ENCODE assay signal across 23 mouse cellular contexts in the genomic region with DNA sequence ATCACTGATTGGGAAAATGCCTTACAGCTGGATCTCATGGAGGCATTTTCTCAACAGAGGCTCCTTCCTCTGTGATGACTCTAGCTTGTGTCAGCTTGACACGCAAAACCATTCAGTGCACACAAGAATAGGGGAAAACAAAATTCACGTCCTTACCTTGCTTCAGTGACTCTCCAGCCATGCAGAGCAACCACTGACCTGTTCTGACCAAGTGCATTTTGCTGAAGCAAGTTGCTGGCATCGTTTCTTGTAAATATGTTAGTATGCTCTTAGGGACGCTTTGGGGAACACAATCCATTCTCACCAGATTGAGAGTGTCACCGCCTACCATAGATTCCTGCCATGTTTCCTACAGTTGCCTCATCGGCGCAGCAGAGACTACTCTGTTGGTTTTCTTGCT. TPM values are rescaled to one million over a fixed set of nuclear protein-coding genes. Genes with fewer than 3 reads are reported as not detected.
DNase-seq lines count a peak whose midpoint lies in the region; ATAC-seq and TF ChIP-seq lines count a peak whose summit lies in the region.
"Had no signal": no experiment of that assay in that cellular context is flagged by ENCODE, and none has a peak within 500 bp of the region (broad histone marks: within the 10 kb centered on the region; RNA-seq: fewer than 3 reads in every experiment).

No protein-coding gene starts in this region.

- no peak overlapping the region for H3K4me2 ChIP-seq in hindbrain, embryonic 12.5 days (replicated peaks)
- no peak overlapping the region for H3K4me2 ChIP-seq in hindbrain, embryonic 16.5 days (ENCODE audit: low read length)
- no peak overlapping the region for H3K4me2 ChIP-seq in kidney, embryonic 16.5 days (replicated peaks; ENCODE audit: low read depth, low read length)
- H3K4me2 ChIP-seq in kidney, embryonic 15.5 days: no peak overlapping the region
- H3K4me2 ChIP-seq in stomach, embryonic 16.5 days (ENCODE audit: low read depth, low read length): no peak overlapping the region
- H3K4me2 ChIP-seq in stomach, postnatal 0 days (replicated peaks; ENCODE audit: low read depth): no peak overlapping the region
- H3K4me2 ChIP-seq in limb, embryonic 12.5 days: no peak overlapping the region
- H3K4me2 ChIP-seq: embryonic facial prominence, embryonic 15.5 days; forebrain, embryonic 15.5 days; heart, embryonic 13.5 days; limb, embryonic 13.5 days; liver, embryonic 12.5 days had no signal

- H3K27ac ChIP-seq in hindbrain, embryonic 12.5 days: 0 out of 2 replicates have a peak overlapping the region, but pooled peaks have one; percentile 40
- H3K27ac ChIP-seq in hindbrain, embryonic 16.5 days (ENCODE audit: low read depth, low read length): no peak overlapping the region
- H3K27ac ChIP-seq in kidney, embryonic 16.5 days (ENCODE audit: low read length): peak overlapping the region; percentile 26; the same call in 1 of the 2 replicates
- no peak overlapping the region for H3K27ac ChIP-seq in kidney, embryonic 15.5 days
- 0 out of 2 replicates have a peak overlapping the region, but pooled peaks have one; percentile 8 for H3K27ac ChIP-seq in stomach, embryonic 16.5 days (ENCODE audit: low read length)
- H3K27ac ChIP-seq in stomach, postnatal 0 days (replicated peaks): no peak overlapping the region
- peak overlapping the region; percentile 62 for H3K27ac ChIP-seq in limb, embryonic 12.5 days
- H3K27ac ChIP-seq: forebrain, embryonic 15.5 days; heart, embryonic 13.5 days; liver, embryonic 12.5 days had no signal

- H3K36me3 ChIP-seq in hindbrain, embryonic 12.5 days: peaks cover 61% of the 10 kb centered on the region
- no peaks in the 10 kb centered on the region for H3K36me3 ChIP-seq in hindbrain, embryonic 16.5 days (ENCODE audit: control insufficient read depth, insufficient read depth, low read length)
- peaks cover 81% of the 10 kb centered on the region for H3K36me3 ChIP-seq in kidney, embryonic 16.5 days (ENCODE audit: insufficient read depth, low read length)
- peaks cover 95% of the 10 kb centered on the region for H3K36me3 ChIP-seq in kidney, embryonic 15.5 days
- H3K36me3 ChIP-seq in stomach, embryonic 16.5 days (ENCODE audit: control insufficient read depth, insufficient read depth, low read length): peaks cover 37% of the 10 kb centered on the region
- H3K36me3 ChIP-seq in stomach, postnatal 0 days (ENCODE audit: control insufficient read depth, insufficient read depth, low read length): peaks cover 41% of the 10 kb centered on the region
- peaks cover 95% of the 10 kb centered on the region for H3K36me3 ChIP-seq in limb, embryonic 12.5 days

- TF ChIP-seq CTCF in stomach, postnatal 0 days (IDR thresholded peaks at IDR 0.05; ENCODE audit: low read depth): no peak

- no peak for DNase-seq in stomach, postnatal 0 days (ENCODE audit: low spot score)
- DNase-seq in heart, postnatal 25 days (ENCODE audit: low spot score): no peak
- DNase-seq: adrenal gland, postnatal 10 days; cerebellum, adult 18-20 months; cerebellum, postnatal 14 days; gastrocnemius, postnatal 25 days; heart, adult 18-20 months; heart, postnatal 36 days; layer of hippocampus, postnatal 36 days; lung, adult 18-20 months had no signal

- peaks cover 4% of the 10 kb centered on the region; the same call in 1 of the 2 replicates for H3K4me1 ChIP-seq in hindbrain, embryonic 12.5 days
- peaks cover 3% of the 10 kb centered on the region; the same call in 1 of the 2 replicates for H3K4me1 ChIP-seq in hindbrain, embryonic 16.5 days (ENCODE audit: control insufficient read depth, insufficient read depth, low read depth, low read length)
- H3K4me1 ChIP-seq in kidney, embryonic 16.5 days (ENCODE audit: insufficient read depth, low read length): peaks cover 25% of the 10 kb centered on the region; the same call in 1 of the 2 replicates
- H3K4me1 ChIP-seq in kidney, embryonic 15.5 days: peaks cover 48% of the 10 kb centered on the region
- no peaks in the 10 kb centered on the region for H3K4me1 ChIP-seq in stomach, embryonic 16.5 days (ENCODE audit: control insufficient read depth, insufficient read depth, low read length)
- no peaks in the 10 kb centered on the region for H3K4me1 ChIP-seq in stomach, postnatal 0 days (replicated peaks; ENCODE audit: control insufficient read depth, insufficient read depth)
- H3K4me1 ChIP-seq in limb, embryonic 12.5 days (replicated peaks): peaks cover 9% of the 10 kb centered on the region
- H3K4me1 ChIP-seq: forebrain, embryonic 15.5 days; heart, embryonic 13.5 days; liver, embryonic 12.5 days had no signal

- no peak for ATAC-seq in hindbrain, embryonic 12.5 days (ENCODE audit: low FRiP score)
- no peak for ATAC-seq in hindbrain, embryonic 16.5 days
- no peak for ATAC-seq in kidney, embryonic 16.5 days (ENCODE audit: low FRiP score, low TSS enrichment)
- no peak for ATAC-seq in kidney, embryonic 15.5 days (replicated peaks; ENCODE audit: low FRiP score)
- no peak for ATAC-seq in stomach, embryonic 16.5 days (ENCODE audit: insufficient read depth, low FRiP score)
- no peak for ATAC-seq in stomach, postnatal 0 days (ENCODE audit: low FRiP score, low TSS enrichment)
- ATAC-seq in limb, embryonic 12.5 days (ENCODE audit: insufficient number of reproducible peaks, insufficient read depth, low FRiP score, low TSS enrichment, low read depth): no peak
- ATAC-seq: activated CD4-positive, CD25-positive, alpha-beta regulatory T cell, adult 4 months; forebrain, embryonic 15.5 days; liver, embryonic 12.5 days had no signal

- no peak overlapping the region for H3K4me3 ChIP-seq in hindbrain, embryonic 12.5 days
- H3K4me3 ChIP-seq in hindbrain, embryonic 16.5 days (ENCODE audit: low read length): no peak overlapping the region
- no peak overlapping the region for H3K4me3 ChIP-seq in kidney, embryonic 16.5 days (ENCODE audit: low read length)
- no peak overlapping the region for H3K4me3 ChIP-seq in kidney, embryonic 15.5 days (replicated peaks)
- H3K4me3 ChIP-seq in stomach, embryonic 16.5 days (replicated peaks; ENCODE audit: low read length): no peak overlapping the region
- H3K4me3 ChIP-seq in stomach, postnatal 0 days (ENCODE audit: low read depth, low read length): no peak overlapping the region
- H3K4me3 ChIP-seq in limb, embryonic 12.5 days (replicated peaks): no peak overlapping the region
- H3K4me3 ChIP-seq: embryonic facial prominence, embryonic 15.5 days; forebrain, embryonic 15.5 days; heart, embryonic 13.5 days; limb, embryonic 13.5 days; liver, embryonic 12.5 days; megakaryocyte, embryonic 14.5 days had no signal

- no peaks in the 10 kb centered on the region for H3K9me3 ChIP-seq in hindbrain, embryonic 12.5 days (replicated peaks)
- H3K9me3 ChIP-seq in hindbrain, embryonic 16.5 days (ENCODE audit: control insufficient read depth, low read length): no peaks in the 10 kb centered on the region
- no peaks in the 10 kb centered on the region for H3K9me3 ChIP-seq in kidney, embryonic 16.5 days (ENCODE audit: low read length)
- no peaks in the 10 kb centered on the region for H3K9me3 ChIP-seq in kidney, embryonic 15.5 days (replicated peaks)
- H3K9me3 ChIP-seq in stomach, embryonic 16.5 days (replicated peaks; ENCODE audit: control insufficient read depth, low read length): no peaks in the 10 kb centered on the region
- H3K9me3 ChIP-seq in stomach, postnatal 0 days (ENCODE audit: control insufficient read depth, low read length): no peaks in the 10 kb centered on the region
- no peaks in the 10 kb centered on the region for H3K9me3 ChIP-seq in limb, embryonic 12.5 days
- H3K9me3 ChIP-seq: embryonic facial prominence, embryonic 15.5 days; forebrain, embryonic 15.5 days; heart, embryonic 13.5 days; limb, embryonic 13.5 days; liver, embryonic 12.5 days; megakaryocyte, embryonic 14.5 days had no signal

- H3K9ac ChIP-seq in hindbrain, embryonic 12.5 days: no peak overlapping the region
- H3K9ac ChIP-seq in hindbrain, embryonic 16.5 days (ENCODE audit: low read depth, low read length): no peak overlapping the region
- H3K9ac ChIP-seq in kidney, embryonic 16.5 days (replicated peaks; ENCODE audit: low read length): no peak overlapping the region
- H3K9ac ChIP-seq in kidney, embryonic 15.5 days: no peak overlapping the region
- no peak overlapping the region for H3K9ac ChIP-seq in stomach, embryonic 16.5 days (ENCODE audit: low read length)
- no peak overlapping the region for H3K9ac ChIP-seq in stomach, postnatal 0 days (ENCODE audit: low read length)
- H3K9ac ChIP-seq in limb, embryonic 12.5 days (replicated peaks): no peak overlapping the region
- H3K9ac ChIP-seq: embryonic facial prominence, embryonic 15.5 days; forebrain, embryonic 15.5 days; heart, embryonic 13.5 days; limb, embryonic 13.5 days; liver, embryonic 12.5 days had no signal

- TF ChIP-seq EP300 in stomach, postnatal 0 days (optimal IDR thresholded peaks at IDR 0.05): no peak

- H3K27me3 ChIP-seq in hindbrain, embryonic 12.5 days: no peaks in the 10 kb centered on the region
- H3K27me3 ChIP-seq in hindbrain, embryonic 16.5 days (replicated peaks; ENCODE audit: control insufficient read depth, insufficient read depth, low read length): no peaks in the 10 kb centered on the region
- no peaks in the 10 kb centered on the region for H3K27me3 ChIP-seq in kidney, embryonic 16.5 days (ENCODE audit: insufficient read depth, low read length)
- no peaks in the 10 kb centered on the region for H3K27me3 ChIP-seq in kidney, embryonic 15.5 days
- H3K27me3 ChIP-seq in stomach, embryonic 16.5 days (ENCODE audit: control insufficient read depth, insufficient read depth, low read length): no peaks in the 10 kb centered on the region
- H3K27me3 ChIP-seq in stomach, postnatal 0 days (ENCODE audit: control insufficient read depth, insufficient read depth, low read length): no peaks in the 10 kb centered on the region
- H3K27me3 ChIP-seq in limb, embryonic 12.5 days: no peaks in the 10 kb centered on the region
- H3K27me3 ChIP-seq: embryonic facial prominence, embryonic 15.5 days; forebrain, embryonic 15.5 days; heart, embryonic 13.5 days; limb, embryonic 13.5 days; liver, embryonic 12.5 days; megakaryocyte, embryonic 14.5 days had no signal

- intact Hi-C loops in heart, postnatal 25 days (cut with DNase I): no loop called here

- WGBS in hindbrain, embryonic 12.5 days: 90% methylated on average over 7 of the region's 7 CpGs
- WGBS in hindbrain, embryonic 16.5 days: 84% methylated on average over 7 of the region's 7 CpGs
- WGBS in kidney, embryonic 16.5 days: 71% methylated on average over 7 of the region's 7 CpGs
- 72% methylated on average over 7 of the region's 7 CpGs for WGBS in kidney, embryonic 15.5 days
- 93% methylated on average over 7 of the region's 7 CpGs for WGBS in stomach, embryonic 16.5 days
- 89% methylated on average over 7 of the region's 7 CpGs for WGBS in stomach, postnatal 0 days
- 96% methylated on average over 7 of the region's 7 CpGs for WGBS in limb, embryonic 12.5 days

RNA-seq across cellular contexts. Expression of gene Retreg1, which starts 54.4 kb away (rescaled TPM):
- 4.5 and 4.7 TPM in 2 replicates for polyA plus RNA-seq in hindbrain, embryonic 12.5 days (2016; fragmentation: Nextera tagmentation; extraction: Ambion mirVana)
- 16.5 and 19.0 TPM in 2 replicates for polyA plus RNA-seq in hindbrain, embryonic 16.5 days (2015; fragmentation: Nextera tagmentation; extraction: Ambion mirVana)
- polyA plus RNA-seq in kidney, embryonic 16.5 days (2015; fragmentation: Nextera tagmentation; extraction: Ambion mirVana): 21.5 and 22.0 TPM in 2 replicates
- 15.9 and 16.1 TPM in 2 replicates for polyA plus RNA-seq in kidney, embryonic 15.5 days (2015; fragmentation: Nextera tagmentation; extraction: Ambion mirVana)
- 19.5 and 19.7 TPM in 2 replicates for polyA plus RNA-seq in stomach, embryonic 16.5 days (2015; fragmentation: Nextera tagmentation; extraction: Ambion mirVana)
- 32.8 and 33.6 TPM in 2 replicates for polyA plus RNA-seq in stomach, postnatal 0 days (2015; fragmentation: Nextera tagmentation; extraction: Ambion mirVana)
- polyA plus RNA-seq in limb, embryonic 12.5 days (2016; fragmentation: Nextera tagmentation; extraction: Ambion mirVana): 3.2 and 3.4 TPM in 2 replicates
- total RNA-seq in heart, postnatal 25 days (2021): 100 to 1,000 TPM; 206 to 227 TPM

Comparison
In these comparisons a context has a peak if more than half of its experiments do, and no peak if none do; other contexts are left out.
1. H3K27ac ChIP-seq: peak in hindbrain, embryonic 12.5 days (single experiment), kidney, embryonic 16.5 days (single experiment), stomach, embryonic 16.5 days (single experiment) and limb, embryonic 12.5 days (single experiment); none in hindbrain, embryonic 16.5 days (single experiment), kidney, embryonic 15.5 days (single experiment) and stomach, postnatal 0 days (single experiment).